Mouse (Mus musculus) adrenal gland, adult 2 months (tissue): Measurements from ENCODE around the gene Tpbpa. TPM values are rescaled to one million over a fixed set of nuclear protein-coding genes. Genes with fewer than 3 reads are reported as not detected.
"Not testable (repeated sequence)": the region's sequence is repeated elsewhere in the genome, so short reads cannot be mapped to it uniquely, and the experiment has no call there.

ENCODE experiments used
- DNase-seq: peaks from one replicate; pipeline ENCODE4 v3.0.0; 2021
- long read RNA-seq: library from polyadenylated mRNA; stranded (forward); transcript quantifications from one replicate; pipeline ENCODE4 v2.0.0, GENCODE M21; 2021
- polyA plus RNA-seq: library from polyadenylated mRNA; depleted of rRNA; stranded (reverse); fragments of >200 nt; gene quantifications from 2 replicates; pipeline ENCODE4 v1.2.3, GENCODE M21; 2012; rRNA removed
- total RNA-seq, 2 experiments: library from RNA; stranded (reverse); gene quantifications; 2 replicates each; pipeline ENCODE4 v1.2.3; 2021

Gene Tpbpa
- total RNA-seq (not detected), polyA plus RNA-seq (not detected in 2 replicates)
- long read RNA-seq: 0 reads

GRCm38 (mm10) chr13:60941884-60942283 lies at the start of gene Tpbpa:
Gene Tpbpa (minus strand): TSS chr13:60941984.
- not testable (repeated sequence) for DNase-seq

GRCm38 (mm10) chr13:60986915-60987314 lies 45.1 kb upstream of the Tpbpa start:
- not testable (repeated sequence) for DNase-seq

DNA sequence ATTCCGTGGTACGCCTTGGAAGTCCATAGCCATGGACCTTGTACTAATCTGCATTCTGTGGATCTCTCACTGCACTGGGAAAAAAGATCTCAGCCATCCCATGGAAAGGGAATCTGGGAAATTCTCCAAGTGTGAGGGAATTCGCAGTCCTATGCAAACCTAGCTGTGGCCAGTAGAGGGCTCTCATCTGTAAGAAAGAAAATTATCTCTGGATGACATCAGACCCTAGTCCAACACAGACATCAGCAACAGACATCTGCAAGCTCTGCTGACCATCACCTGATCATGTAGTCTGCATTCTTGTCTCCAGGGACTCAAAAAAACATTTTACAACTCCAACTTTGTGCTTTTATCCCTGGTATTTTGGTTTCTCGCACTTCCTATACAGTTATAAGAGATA lies 30.5 kb upstream of the Tpbpa start:
- not testable (repeated sequence) for DNase-seq

DNA sequence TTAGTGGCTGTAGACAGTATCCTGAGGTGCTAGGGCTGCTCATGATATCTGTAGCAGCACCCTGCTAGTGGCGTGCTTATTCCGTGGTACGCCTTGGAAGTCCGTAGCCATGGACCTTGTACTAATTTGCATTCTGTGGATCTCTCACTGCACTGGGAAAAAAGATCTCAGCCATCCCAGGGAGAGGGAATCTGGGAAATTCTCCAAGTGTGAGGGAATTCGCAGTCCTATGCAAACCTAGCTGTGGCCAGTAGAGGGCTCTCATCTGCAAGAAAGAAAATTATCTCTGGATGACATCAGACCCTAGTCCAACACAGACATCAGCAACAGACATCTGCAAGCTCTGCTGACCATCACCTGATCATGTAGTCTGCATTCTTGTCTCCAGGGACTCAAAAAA lies 22.2 kb upstream of the Tpbpa start:
- DNase-seq: not testable (repeated sequence)

DNA sequence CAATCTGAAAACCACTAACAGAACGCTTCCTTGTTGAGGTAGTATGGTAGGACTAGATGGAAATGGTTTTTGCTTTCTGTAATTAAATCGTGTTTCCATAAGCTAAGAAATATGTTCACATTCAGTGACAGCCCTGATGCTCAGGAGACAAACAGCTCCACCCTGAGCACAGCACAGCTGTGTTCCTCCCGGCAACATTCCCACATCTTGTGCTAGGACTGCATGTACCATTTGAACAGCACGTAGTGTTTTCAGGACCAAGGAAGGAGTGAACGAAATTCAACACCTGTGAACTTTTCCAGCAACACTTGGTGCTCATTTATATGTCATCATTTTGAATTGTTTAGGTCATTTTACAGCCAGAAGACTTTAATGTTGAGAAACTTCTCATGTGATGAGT lies 19.9 kb upstream of the Tpbpa start:
- DNase-seq: no peak

- peak; percentile 52 for DNase-seq
These were observed 5.3 kb downstream of the Tpbpa start, which contains the start of the genes Gm49391 and Ctla2a for GRCm38 (mm10) chr13:60936500-60936901. Gene Gm49391 (minus strand): TSS chr13:60936571. Gene Ctla2a (minus strand): TSS chr13:60936625.

GRCm38 (mm10) chr13:60935490-60935889 lies 6.3 kb downstream of the Tpbpa start, which contains the start of gene Gm49393:
Gene Gm49393 (minus strand): TSS chr13:60935590.
- DNase-seq: not testable (repeated sequence)

GRCm38 (mm10) chr13:60904780-60905179 lies 37.0 kb downstream of the Tpbpa start, which contains the start of gene Tpbpb:
Gene Tpbpb (minus strand): TSS chr13:60904880.
- DNase-seq: not testable (repeated sequence)

DNA sequence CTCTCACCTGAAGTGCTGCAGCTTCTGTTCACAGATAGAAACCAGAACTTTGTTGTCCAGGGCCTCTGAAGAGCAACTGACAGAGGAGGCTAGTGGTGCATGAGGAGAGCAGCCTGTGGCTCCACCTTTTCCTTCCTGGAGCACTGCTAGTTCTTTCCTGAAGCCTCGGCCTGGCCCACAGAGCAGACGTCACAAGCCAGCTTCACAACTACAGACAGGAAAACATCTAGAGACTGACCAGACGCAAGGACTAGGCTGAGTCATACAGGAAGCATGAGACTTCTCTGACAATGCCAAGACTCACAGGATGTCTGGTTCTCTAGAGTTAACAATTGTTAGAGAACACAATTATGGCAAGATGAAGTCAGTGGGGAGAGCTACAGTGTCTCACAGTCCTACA lies 44.5 kb downstream of the Tpbpa start, which contains the start of gene Ctla2b:
Gene Ctla2b (minus strand): TSS at position 120 of the 400 bp plus-strand sequence.
- peak; percentile 60 for DNase-seq

- not testable (repeated sequence) for DNase-seq
These were observed 45.0 kb downstream of the Tpbpa start, which contains the start of gene Gm49392 for GRCm38 (mm10) chr13:60896794-60897193. Gene Gm49392 (minus strand): TSS chr13:60896894.

- DNase-seq: no peak
These were observed 46.2 kb downstream of the Tpbpa start for GRCm38 (mm10) chr13:60895406-60896160.

- DNase-seq: no peak
These were observed 49.5 kb downstream of the Tpbpa start for GRCm38 (mm10) chr13:60892301-60892700.

Other genes starting within 250 kb of the Tpbpa start
- gene BC051665, start 155.6 kb downstream of the Tpbpa start, total RNA-seq: not detected
- not detected in 2 replicates for gene BC051665, start 155.6 kb downstream of the Tpbpa start, polyA plus RNA-seq
- not detected for gene Ctsll3, start 139.1 kb downstream of the Tpbpa start, total RNA-seq
- not detected in 2 replicates for gene Ctsll3, start 139.1 kb downstream of the Tpbpa start, polyA plus RNA-seq
- gene 4930486L24Rik, start 77.5 kb downstream of the Tpbpa start, total RNA-seq: 10 to 100 TPM in 1 of 2 experiments, 1 to 10 TPM in 1; 1.5 to 45.8 TPM
- gene 4930486L24Rik, start 77.5 kb downstream of the Tpbpa start, polyA plus RNA-seq: 3.8 and 6.1 TPM in 2 replicates
- under 1 TPM in 1 of 2 experiments, not detected in 1; 0.61 TPM for gene Gm49392, start 45.1 kb downstream of the Tpbpa start, total RNA-seq
- 0.15 TPM in 1 of 2 replicates, not detected in the other for gene Gm49392, start 45.1 kb downstream of the Tpbpa start, polyA plus RNA-seq
- 1 to 10 TPM; 2.4 to 3.1 TPM for gene Ctla2b, start 44.5 kb downstream of the Tpbpa start, total RNA-seq
- gene Ctla2b, start 44.5 kb downstream of the Tpbpa start, polyA plus RNA-seq: not detected in 2 replicates
- gene Tpbpb, start 37.1 kb downstream of the Tpbpa start, total RNA-seq: not detected
- gene Tpbpb, start 37.1 kb downstream of the Tpbpa start, polyA plus RNA-seq: not detected in 2 replicates
- gene Gm49393, start 6.4 kb downstream of the Tpbpa start, total RNA-seq: not detected
- not detected in 2 replicates for gene Gm49393, start 6.4 kb downstream of the Tpbpa start, polyA plus RNA-seq
- gene Gm49391, start 5.4 kb downstream of the Tpbpa start, total RNA-seq: 1 to 10 TPM in 1 of 2 experiments, not detected in 1; 1.0 TPM
- gene Gm49391, start 5.4 kb downstream of the Tpbpa start, polyA plus RNA-seq: 0.16 TPM in 1 of 2 replicates, not detected in the other
- 10 to 100 TPM; 19.3 to 47.5 TPM for gene Ctla2a, start 5.4 kb downstream of the Tpbpa start, total RNA-seq
- 0.46 and 0.91 TPM in 2 replicates for gene Ctla2a, start 5.4 kb downstream of the Tpbpa start, polyA plus RNA-seq
- gene Ctsj, start 64.0 kb upstream of the Tpbpa start, total RNA-seq: not detected
- gene Ctsj, start 64.0 kb upstream of the Tpbpa start, polyA plus RNA-seq: not detected in 2 replicates
- not detected for gene Ctsq, start 98.6 kb upstream of the Tpbpa start, total RNA-seq
- gene Ctsq, start 98.6 kb upstream of the Tpbpa start, polyA plus RNA-seq: not detected in 2 replicates
- gene Ctsr, start 222.3 kb upstream of the Tpbpa start, total RNA-seq: not detected
- gene Ctsr, start 222.3 kb upstream of the Tpbpa start, polyA plus RNA-seq: not detected in 2 replicates